Mouse (Mus musculus) neural tube, embryonic 15.5 days (tissue): ENCODE data around the gene Atp6v0a4. TPM values are rescaled to one million over a fixed set of nuclear protein-coding genes. Genes with fewer than 3 reads are reported as not detected.

Source experiments
- ATAC-seq: fragments of 200-750 bp; cut with Nextera tagmentation; 2 replicates; pipeline ENCODE4 v1.8.0; 2017; ENCODE audit warnings: mild to moderate bottlenecking, moderate TSS enrichment, moderate library complexity; ENCODE audit not compliant: low FRiP score
- H3K27ac ChIP-seq: fragments of 300-500 bp; sonication (generic); replicated peaks from 2 replicates; pipeline ENCODE4 v1.5.1; 2015; ENCODE audit warnings: mild to moderate bottlenecking, inconsistent platforms
- H3K27me3 ChIP-seq: fragments of 300-500 bp; sonication (generic); replicated peaks from 2 replicates; pipeline ENCODE4 v1.6.1; 2015; ENCODE audit warnings: inconsistent platforms
- H3K36me3 ChIP-seq: fragments of 300-500 bp; sonication (generic); 2 replicates; pipeline ENCODE4 v1.6.1; 2015; ENCODE audit warnings: inconsistent platforms
- H3K4me1 ChIP-seq: fragments of 300-500 bp; sonication (generic); 2 replicates; pipeline ENCODE4 v1.6.1; 2015; ENCODE audit warnings: inconsistent platforms
- H3K4me2 ChIP-seq: fragments of 300-500 bp; sonication (generic); 2 replicates; pipeline ENCODE4 v1.6.1; 2015; ENCODE audit warnings: inconsistent platforms, mild to moderate bottlenecking, moderate library complexity
- H3K4me3 ChIP-seq: fragments of 300-500 bp; sonication (generic); replicated peaks from 2 replicates; pipeline ENCODE4 v1.5.1; 2015; ENCODE audit warnings: mild to moderate bottlenecking, inconsistent platforms
- H3K9ac ChIP-seq: fragments of 300-500 bp; sonication (generic); replicated peaks from 2 replicates; pipeline ENCODE4 v1.6.1; 2015; ENCODE audit warnings: mild to moderate bottlenecking, inconsistent platforms
- H3K9me3 ChIP-seq: fragments of 300-500 bp; sonication (generic); replicated peaks from 2 replicates; pipeline ENCODE4 v1.6.1; 2016; ENCODE audit warnings: inconsistent platforms
- WGBS: fragments of 180-500 bp; shearing (Covaris S2); methylation state at CpG from one replicate; pipeline ENCODE4 v1.1.7; 2015; ENCODE audit warnings: mixed read lengths; 5-methylcytosine and 5-hydroxymethylcytosine counted together
- polyA plus RNA-seq: library from polyadenylated mRNA; unstranded; fragments of >200 nt; fragmentation: Nextera tagmentation; extraction: Ambion mirVana; gene quantifications from 2 replicates; pipeline ENCODE4 v1.2.1, GENCODE M21; 2015

Gene Atp6v0a4
- polyA plus RNA-seq, 1 experiment from 2014 or later = 0.49 TPM

DNA sequence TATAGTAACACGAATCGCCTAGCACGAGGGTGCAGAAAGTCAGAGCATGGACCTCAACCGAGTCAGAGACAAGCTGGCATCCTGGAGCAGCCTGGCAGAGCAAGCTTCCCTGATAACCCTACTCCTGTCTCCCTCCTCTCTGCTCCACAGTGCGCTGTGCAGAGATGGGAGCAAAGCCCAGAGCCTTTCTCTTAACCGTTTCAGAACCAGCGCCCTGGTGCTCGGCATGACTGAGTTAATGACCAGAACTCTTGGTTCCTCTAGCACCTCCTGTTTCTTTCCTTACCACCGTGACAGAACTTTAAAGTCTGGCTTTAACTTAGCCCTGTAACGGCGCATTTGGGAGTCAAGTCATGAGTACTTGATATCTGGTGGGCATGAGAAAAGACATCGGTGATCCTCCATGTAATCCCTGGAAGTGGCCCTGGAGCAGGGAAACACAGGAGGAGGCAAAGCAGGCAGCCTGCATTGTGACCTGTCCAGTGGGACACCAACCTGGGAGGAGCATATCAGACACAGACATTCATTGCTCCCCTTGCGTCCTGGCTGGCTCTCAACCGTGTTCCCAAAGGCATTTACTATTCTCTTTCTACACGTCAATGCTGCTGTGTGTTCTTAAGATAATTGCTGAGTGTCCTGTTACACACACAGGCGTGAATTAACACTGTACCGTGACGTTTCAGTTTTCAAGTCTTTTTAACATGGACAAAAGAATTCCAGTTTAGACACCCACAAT is 747 bp downstream of the Atp6v0a4 start:
- Histone ChIP-seq H3K27ac (no peak overlapping the region), H3K36me3 (peaks cover 44% of the 10 kb centered on the region), H3K4me1 (no peaks in the 10 kb centered on the region), H3K9ac (no peak overlapping the region), H3K27me3 (no peaks in the 10 kb centered on the region), H3K4me2 (no peak overlapping the region), H3K4me3 (no peak overlapping the region), H3K9me3 (no peaks in the 10 kb centered on the region)
- ATAC-seq = no peak
- WGBS = 82% methylated on average over 18 of the region's 18 CpGs

DNA sequence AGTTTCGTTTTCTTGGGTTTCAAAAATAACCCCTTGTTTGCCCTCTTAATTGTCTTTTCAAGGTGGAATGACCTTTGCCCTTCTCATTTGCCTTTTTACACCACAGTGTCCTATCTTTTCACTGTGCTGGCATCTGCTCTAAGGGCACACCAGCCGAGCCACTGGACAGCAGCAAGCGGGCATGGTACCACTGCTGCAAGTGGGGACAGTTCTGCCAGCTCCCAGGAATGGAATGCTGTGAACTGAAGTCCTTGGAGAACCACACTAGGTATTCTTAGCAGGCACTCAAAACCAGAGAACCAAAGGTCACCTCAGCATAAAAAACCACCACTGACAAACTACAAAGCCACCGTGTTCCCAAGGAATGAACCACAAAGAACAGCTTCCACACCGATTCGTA is 1.6 kb downstream of the Atp6v0a4 start:
- Histone ChIP-seq H3K36me3 (peaks cover 37% of the 10 kb centered on the region), H3K4me2 (no peak overlapping the region), H3K4me1 (no peaks in the 10 kb centered on the region), H3K9me3 (no peaks in the 10 kb centered on the region), H3K4me3 (no peak overlapping the region), H3K27ac (no peak overlapping the region), H3K9ac (no peak overlapping the region), H3K27me3 (no peaks in the 10 kb centered on the region)
- 72% methylated on average over 6 of the region's 6 CpGs for WGBS
- ATAC-seq = no peak

DNA sequence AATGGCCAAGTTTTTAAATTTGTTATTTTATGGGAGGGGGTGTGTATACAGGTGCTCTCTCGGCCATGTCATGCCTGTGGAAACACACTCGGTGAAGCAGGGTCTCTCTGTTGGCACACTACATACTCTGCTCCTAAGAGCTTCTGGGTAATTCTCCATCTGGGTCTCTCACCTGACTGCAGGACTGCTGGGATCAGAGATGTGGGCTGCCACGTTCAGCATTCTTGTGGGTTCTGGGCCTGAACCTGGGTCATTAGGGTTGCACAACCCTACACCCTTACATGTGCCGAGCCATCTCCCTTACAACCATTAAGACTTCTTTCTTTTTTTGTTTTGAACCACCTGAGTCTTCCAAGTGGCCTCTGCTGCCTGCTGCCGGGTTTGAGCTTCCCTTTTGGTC is 2.5 kb downstream of the Atp6v0a4 start:
- Histone ChIP-seq H3K4me3 (no peak overlapping the region), H3K36me3 (peaks cover 27% of the 10 kb centered on the region), H3K9me3 (no peaks in the 10 kb centered on the region), H3K27me3 (no peaks in the 10 kb centered on the region), H3K27ac (no peak overlapping the region), H3K4me1 (no peaks in the 10 kb centered on the region), H3K4me2 (no peak overlapping the region), H3K9ac (no peak overlapping the region)
- ATAC-seq = no peak
- 91% methylated on average over 5 of the region's 5 CpGs for WGBS

DNA sequence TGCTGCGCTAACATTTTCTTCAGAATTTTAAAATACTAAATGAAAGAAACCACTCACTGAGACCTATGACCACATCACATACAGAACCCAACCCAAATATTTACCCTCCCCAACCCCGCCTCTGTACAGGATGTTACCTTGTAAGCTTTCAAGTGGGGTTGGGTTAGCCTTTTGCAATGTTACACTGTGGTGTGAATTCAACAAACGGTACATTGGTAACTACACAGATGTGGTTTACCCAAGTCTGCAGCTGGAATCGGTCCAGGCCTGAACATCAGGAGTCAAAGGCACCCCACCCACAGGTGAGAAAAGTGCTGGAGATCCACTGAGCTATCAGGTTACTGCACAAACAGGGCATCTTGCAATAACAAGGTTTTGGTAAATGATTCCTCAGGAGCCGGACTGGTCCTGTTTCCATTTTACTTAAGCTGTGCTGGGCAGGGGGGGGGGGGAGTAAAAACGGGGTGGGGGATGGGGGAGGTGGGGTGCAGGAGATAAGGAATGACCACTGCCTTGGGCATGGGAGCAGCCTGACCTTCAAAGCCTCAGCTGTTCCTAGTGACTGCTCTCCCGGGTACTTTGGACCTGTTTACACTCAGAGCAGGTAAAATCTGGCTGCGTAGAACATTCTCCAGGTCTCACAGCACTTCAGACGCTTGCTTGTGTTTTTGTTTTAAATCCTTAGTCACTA is 3.6 kb downstream of the Atp6v0a4 start:
- H3K27me3 ChIP-seq = no peaks in the 10 kb centered on the region

DNA sequence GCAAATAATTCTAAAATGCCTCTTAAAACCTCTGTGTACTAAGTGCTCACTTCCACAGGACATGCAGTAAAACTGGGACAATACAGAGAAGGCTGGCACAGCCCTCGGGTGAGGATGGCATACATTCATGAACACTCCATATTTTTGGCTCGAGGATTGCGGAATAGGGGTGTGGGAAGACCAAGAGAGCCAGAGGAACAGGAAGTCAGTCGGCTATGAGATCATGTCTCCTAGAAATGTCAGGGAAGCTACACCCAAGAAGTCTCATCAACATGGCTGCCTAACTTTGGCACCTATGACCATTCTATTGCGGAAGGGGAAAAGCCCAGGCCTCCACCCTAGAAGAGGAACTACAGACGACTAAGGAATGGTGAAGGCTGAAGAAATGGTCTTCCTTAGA is 6.0 kb downstream of the Atp6v0a4 start:
- no peak overlapping the region for H3K9ac ChIP-seq
- 89% methylated on average over 6 of the region's 6 CpGs for WGBS

More for the DNA sequence above, 3.6 kb downstream of the Atp6v0a4 start:
- Histone ChIP-seq H3K36me3 (peaks cover 17% of the 10 kb centered on the region), H3K27ac (no peak overlapping the region), H3K4me3 (no peak overlapping the region), H3K4me1 (no peaks in the 10 kb centered on the region), H3K9me3 (no peaks in the 10 kb centered on the region), H3K9ac (no peak overlapping the region), H3K4me2 (no peak overlapping the region)
- WGBS = 76% methylated on average over 9 of the region's 9 CpGs
- no peak for ATAC-seq

DNA sequence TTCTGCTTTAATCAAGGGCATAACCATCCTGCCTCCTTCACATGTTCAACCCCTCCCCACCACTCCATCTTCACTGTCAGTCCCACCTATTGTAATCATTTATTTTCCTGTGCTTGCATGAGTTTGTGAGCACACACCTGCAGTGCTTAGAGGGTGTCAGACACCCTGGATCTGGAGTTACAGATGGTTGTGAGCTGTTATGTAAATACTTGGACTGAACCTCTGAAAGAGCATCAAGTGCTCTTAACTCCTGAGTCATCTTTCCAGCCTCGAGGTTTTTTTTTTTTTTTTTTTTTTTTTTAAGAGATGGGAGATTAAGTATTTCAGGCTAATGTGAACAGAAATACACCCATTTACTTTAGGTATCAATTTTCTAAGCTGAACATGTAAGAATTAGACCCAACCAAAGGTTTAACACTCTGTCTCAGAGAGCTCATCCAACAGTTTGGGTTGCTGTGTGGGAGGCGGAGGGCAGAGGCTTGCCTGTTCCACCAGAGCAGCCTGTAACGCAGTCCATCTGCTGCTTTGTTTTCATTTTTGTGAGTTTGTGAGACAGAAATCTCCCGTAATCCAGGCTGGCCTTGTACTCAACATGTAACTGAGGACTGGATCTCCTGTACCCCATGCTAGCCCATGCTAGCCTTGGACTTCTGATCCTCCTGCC is 8.1 kb downstream of the Atp6v0a4 start:
- Histone ChIP-seq H3K27ac (no peak overlapping the region), H3K4me1 (no peaks in the 10 kb centered on the region), H3K4me2 (no peak overlapping the region), H3K27me3 (no peaks in the 10 kb centered on the region), H3K9ac (no peak overlapping the region), H3K4me3 (no peak overlapping the region), H3K9me3 (no peaks in the 10 kb centered on the region), H3K36me3 (no peaks in the 10 kb centered on the region)
- no peak for ATAC-seq
- WGBS = 77% methylated on average over 4 of the region's 4 CpGs

More for the DNA sequence above, 6.0 kb downstream of the Atp6v0a4 start:
- Histone ChIP-seq H3K4me3 (no peak overlapping the region), H3K9me3 (no peaks in the 10 kb centered on the region), H3K36me3 (no peaks in the 10 kb centered on the region), H3K27me3 (no peaks in the 10 kb centered on the region), H3K4me2 (no peak overlapping the region), H3K4me1 (no peaks in the 10 kb centered on the region), H3K27ac (no peak overlapping the region)
- ATAC-seq = no peak

DNA sequence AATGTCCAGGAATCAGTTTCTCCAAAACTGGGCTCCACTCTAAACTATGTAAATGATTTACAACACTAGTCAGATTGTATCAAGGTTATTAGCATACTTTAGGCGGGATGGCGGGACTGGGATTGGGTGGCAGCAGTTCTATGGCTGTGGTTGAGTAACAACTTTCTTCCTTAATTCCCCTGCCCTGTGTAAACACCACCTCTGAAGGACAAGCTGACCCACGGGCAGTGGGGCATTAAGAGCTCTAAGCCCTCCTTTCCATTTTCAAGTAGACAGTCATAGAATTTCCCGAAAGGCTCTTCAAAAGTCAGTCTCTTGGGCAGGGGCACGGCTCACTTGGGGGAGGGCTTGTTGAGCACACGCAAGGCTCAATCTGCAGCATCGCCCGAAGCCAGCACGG is 13.5 kb downstream of the Atp6v0a4 start:
- no peak for ATAC-seq
- Histone ChIP-seq H3K4me3 (no peak overlapping the region), H3K4me2 (no peak overlapping the region), H3K4me1 (0 out of 2 replicates have a peak, but pooled peaks cover 3% of the 10 kb centered on the region), H3K9me3 (no peaks in the 10 kb centered on the region), H3K9ac (no peak overlapping the region), H3K36me3 (no peaks in the 10 kb centered on the region), H3K27me3 (no peaks in the 10 kb centered on the region), H3K27ac (no peak overlapping the region)
- 78% methylated on average over 9 of the region's 9 CpGs for WGBS

DNA sequence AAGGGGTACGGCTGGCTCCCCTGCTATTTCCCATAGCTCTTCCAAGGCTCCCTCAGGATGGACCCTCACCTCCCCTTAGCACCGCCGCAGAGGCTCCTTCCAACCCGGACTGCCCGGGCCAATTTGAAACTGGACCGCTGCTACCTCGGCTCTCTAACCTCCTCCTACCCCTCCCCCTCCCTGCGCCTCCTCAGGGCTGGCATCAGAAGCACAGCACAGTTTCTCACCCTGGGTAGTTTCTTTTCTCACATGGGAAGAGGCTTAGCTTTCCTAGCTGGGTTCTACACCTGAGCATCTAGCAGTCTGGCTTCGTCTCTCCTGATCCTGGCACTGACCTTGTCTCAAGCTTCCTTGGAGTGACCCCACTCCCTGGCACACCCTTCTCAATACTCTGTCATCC is 14.5 kb downstream of the Atp6v0a4 start:
- no peak overlapping the region for H3K4me2 ChIP-seq
- H3K9ac ChIP-seq = no peak overlapping the region
- no peak for ATAC-seq
- no peaks in the 10 kb centered on the region for H3K9me3 ChIP-seq
- H3K4me1 ChIP-seq = 0 out of 2 replicates have a peak, but pooled peaks cover 3% of the 10 kb centered on the region
- no peak overlapping the region for H3K4me3 ChIP-seq
- WGBS = 23% methylated on average over 9 of the region's 9 CpGs
- no peak overlapping the region for H3K27ac ChIP-seq
- no peaks in the 10 kb centered on the region for H3K27me3 ChIP-seq
- no peaks in the 10 kb centered on the region for H3K36me3 ChIP-seq

DNA sequence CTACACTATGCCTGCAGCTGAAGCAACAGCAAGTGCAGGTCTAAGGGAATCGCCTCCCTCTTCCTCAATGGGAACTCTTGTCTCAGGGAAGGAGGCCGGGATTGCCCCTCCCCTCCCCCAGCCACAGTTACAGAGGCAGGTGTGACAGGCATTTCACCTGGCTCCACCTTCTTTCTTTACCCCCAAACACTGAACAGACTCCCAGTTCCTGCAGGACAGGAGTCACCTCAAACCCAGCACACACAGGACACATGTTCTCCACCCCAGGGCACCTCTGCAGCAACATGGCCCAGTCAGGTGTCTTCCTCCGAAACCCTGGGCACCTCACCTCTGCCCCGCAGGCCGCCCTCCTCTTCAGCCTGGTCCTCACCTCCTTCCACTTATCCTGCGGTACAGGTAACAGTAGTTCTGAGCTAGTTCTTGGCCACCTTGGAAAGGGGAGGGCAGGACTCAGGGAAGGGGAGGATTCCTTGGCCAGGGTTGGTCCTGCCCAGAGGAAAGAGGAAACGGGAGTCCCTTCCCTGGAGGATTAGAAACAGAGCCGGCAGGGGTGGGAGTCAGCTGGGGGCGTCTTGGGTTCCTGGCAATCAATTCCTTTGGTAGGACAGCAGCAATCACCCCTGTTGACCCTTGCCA is 15.1 kb downstream of the Atp6v0a4 start, which contains the start of gene Tmem213:
TSS of gene Tmem213 (plus strand) at position 96 of the 636 bp plus-strand sequence.
- Histone ChIP-seq H3K4me2 (no peak within 1 kb of the TSS), H3K9ac (no peak within 1 kb of the TSS), H3K4me1 (0 out of 2 replicates have a peak, but pooled peaks cover 3% of the 10 kb centered on the region), H3K27me3 (no peaks in the 10 kb centered on the region), H3K27ac (no peak within 1 kb of the TSS), H3K36me3 (no peaks in the 10 kb centered on the region), H3K9me3 (no peaks in the 10 kb centered on the region), H3K4me3 (no peak within 1 kb of the TSS)
- 34% methylated on average over 9 of the region's 9 CpGs for WGBS
- ATAC-seq = no peak

DNA sequence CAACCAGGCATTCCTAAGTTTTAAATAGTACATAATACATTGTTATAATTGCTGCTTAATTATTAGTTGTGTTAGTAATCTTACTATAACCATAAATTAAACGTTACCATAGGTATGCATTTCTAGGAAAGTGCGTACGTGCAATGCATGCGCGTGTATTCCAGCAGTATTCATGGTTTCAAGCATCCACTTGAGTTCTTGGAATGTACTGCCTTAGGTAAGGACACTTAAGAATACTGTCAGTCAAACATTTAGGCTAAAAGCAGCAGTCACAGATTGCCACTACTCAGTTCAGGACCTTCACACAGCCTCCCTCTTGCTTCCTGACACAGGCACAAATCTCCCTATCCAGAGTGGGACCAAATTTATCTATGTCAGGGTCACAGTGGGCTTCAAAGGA is 15.9 kb downstream of the Atp6v0a4 start:
- Histone ChIP-seq H3K4me3 (no peak overlapping the region), H3K27me3 (no peaks in the 10 kb centered on the region), H3K9ac (no peak overlapping the region), H3K9me3 (no peaks in the 10 kb centered on the region), H3K27ac (no peak overlapping the region), H3K4me1 (0 out of 2 replicates have a peak, but pooled peaks cover 3% of the 10 kb centered on the region), H3K36me3 (no peaks in the 10 kb centered on the region), H3K4me2 (no peak overlapping the region)
- 94% methylated on average over 5 of the region's 5 CpGs for WGBS
- no peak for ATAC-seq

DNA sequence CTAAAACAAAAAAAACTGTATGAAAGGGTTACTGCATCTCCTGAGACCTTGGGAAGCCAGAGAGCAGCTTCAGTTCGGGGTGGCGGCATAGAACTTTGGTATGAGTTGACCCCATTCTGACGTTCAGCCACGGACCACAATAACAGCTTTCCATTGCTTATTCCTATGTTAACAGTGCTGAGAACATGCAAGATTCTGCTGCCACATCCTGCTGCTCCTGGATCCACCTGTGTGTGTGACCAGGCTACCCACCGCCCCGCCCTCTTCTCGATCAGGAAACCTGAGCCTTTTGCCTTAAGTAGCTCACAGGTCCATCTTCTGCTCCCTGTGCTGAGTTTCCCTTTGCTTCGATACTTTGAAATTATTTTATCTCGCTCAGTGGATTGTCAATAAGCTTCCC is 18.5 kb downstream of the Atp6v0a4 start:
- 86% methylated on average over 9 of the region's 9 CpGs for WGBS
- Histone ChIP-seq H3K36me3 (no peaks in the 10 kb centered on the region), H3K9ac (no peak overlapping the region), H3K4me3 (no peak overlapping the region), H3K9me3 (no peaks in the 10 kb centered on the region), H3K27ac (no peak overlapping the region), H3K27me3 (no peaks in the 10 kb centered on the region), H3K4me1 (0 out of 2 replicates have a peak, but pooled peaks cover 3% of the 10 kb centered on the region), H3K4me2 (no peak overlapping the region)
- ATAC-seq = no peak
